Mouse (Mus musculus) forebrain, embryonic 16.5 days (tissue): ENCODE measurements at regions not wholly inside any gene's neighbourhood (a gene's known extent, or its start where the extent isn't known, plus 50 kb on each side); places are given as distances from the start of the nearest gene placed in this dataset.

Source experiments
- ATAC-seq: fragments of 200-750 bp; cut with Nextera tagmentation; 2 replicates; pipeline ENCODE4 v1.8.0; 2017; ENCODE audit warnings: mild to moderate bottlenecking, moderate library complexity
- H3K27ac ChIP-seq: fragments of 300-500 bp; sonication (generic); 2 replicates; pipeline ENCODE4 v1.5.1; 2014; ENCODE audit warnings: low read length, control low read depth
- H3K27me3 ChIP-seq: fragments of 300-500 bp; sonication (generic); replicated peaks from 2 replicates; pipeline ENCODE4 v1.6.1; 2014; ENCODE audit warnings: low read length; ENCODE audit not compliant: control insufficient read depth, insufficient read depth
- H3K36me3 ChIP-seq: fragments of 300-500 bp; sonication (generic); 2 replicates; pipeline ENCODE4 v1.6.1; 2014; ENCODE audit not compliant: control insufficient read depth, insufficient read depth
- H3K4me1 ChIP-seq: fragments of 300-500 bp; sonication (generic); replicated peaks from 2 replicates; pipeline ENCODE4 v1.6.1; 2014; ENCODE audit warnings: low read length; ENCODE audit not compliant: control insufficient read depth, insufficient read depth
- H3K4me2 ChIP-seq: fragments of 300-500 bp; sonication (generic); 2 replicates; pipeline ENCODE4 v1.6.1; 2014; ENCODE audit warnings: mild to moderate bottlenecking, low read length, control low read depth
- H3K4me3 ChIP-seq: fragments of 300-500 bp; sonication (generic); replicated peaks from 2 replicates; pipeline ENCODE4 v1.5.1; 2014; ENCODE audit warnings: mild to moderate bottlenecking, low read length, control low read depth
- H3K9ac ChIP-seq: fragments of 300-500 bp; sonication (generic); replicated peaks from 2 replicates; pipeline ENCODE4 v1.6.1; 2014; ENCODE audit warnings: low read depth, low read length, control low read depth
- H3K9me3 ChIP-seq: fragments of 300-500 bp; sonication (generic); 2 replicates; pipeline ENCODE4 v1.6.1; 2016; ENCODE audit warnings: low read length; ENCODE audit not compliant: control insufficient read depth
- WGBS: fragments of 180-500 bp; shearing (Covaris S2); extraction: QIAGEN DNeasy Blood & Tissue Kit; methylation state at CpG from one replicate; pipeline ENCODE4 v1.1.7; 2014; 5-methylcytosine and 5-hydroxymethylcytosine counted together

- Histone ChIP-seq H3K9me3 (no peaks in the 10 kb centered on the region), H3K36me3 (no peaks in the 10 kb centered on the region), H3K27ac (no peak overlapping the region), H3K27me3 (no peaks in the 10 kb centered on the region), H3K4me2 (no peak overlapping the region), H3K4me1 (no peaks in the 10 kb centered on the region), H3K9ac (no peak overlapping the region), H3K4me3 (no peak overlapping the region)
- no peak for ATAC-seq
- WGBS, result 71% methylated on average over 13 of the region's 13 CpGs
Measured at GRCm38 (mm10) chr13:44513378-44514285, 215.6 kb upstream of the Jarid2 start.

DNA sequence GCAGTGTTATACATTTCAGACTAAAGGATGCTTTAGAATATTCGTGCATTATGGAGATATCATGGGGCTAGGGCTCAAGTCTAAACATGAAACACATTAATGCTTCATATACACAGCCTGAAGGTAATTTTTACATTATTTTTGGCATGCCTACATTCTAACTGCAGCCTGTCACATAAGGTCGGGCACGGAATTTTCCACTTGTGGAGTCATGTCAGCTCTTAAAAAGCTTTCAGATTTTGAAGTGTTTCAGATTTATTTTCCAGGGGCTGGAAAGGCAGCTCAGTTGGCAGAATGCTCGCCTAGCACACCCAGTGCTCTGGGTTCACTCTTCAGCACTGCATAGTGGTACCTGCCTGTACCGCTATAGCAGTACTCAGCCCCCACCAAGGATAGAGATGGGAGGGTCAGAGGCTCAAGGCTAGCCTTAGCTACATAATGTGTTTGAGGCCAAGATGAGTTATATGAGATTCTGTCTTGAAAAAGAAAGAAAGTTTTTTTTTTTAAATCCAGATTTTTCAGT is 214.6 kb upstream of the Jarid2 start:
- no peak overlapping the region for H3K4me3 ChIP-seq

DNA sequence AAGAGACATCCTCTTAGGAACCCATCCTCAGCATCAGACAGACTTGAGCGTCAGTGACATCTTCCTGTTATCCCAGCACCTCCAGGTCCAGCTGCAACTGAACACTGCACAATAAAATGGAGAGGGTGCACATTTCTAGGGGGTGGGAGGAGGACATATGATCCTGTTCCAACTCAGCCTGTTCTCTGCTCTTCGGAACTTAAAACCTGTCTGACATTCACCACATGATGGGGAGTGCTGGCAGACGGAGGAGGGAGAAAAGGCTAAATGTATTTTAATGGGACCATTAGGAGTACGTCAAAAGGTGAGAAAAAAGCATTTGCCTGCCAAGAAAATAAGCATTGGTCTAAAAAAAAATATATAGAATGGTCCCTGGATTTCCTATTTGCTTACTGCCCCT is 212.4 kb upstream of the Jarid2 start:
- no peak for ATAC-seq
- Histone ChIP-seq H3K4me1 (no peaks in the 10 kb centered on the region), H3K9ac (no peak overlapping the region), H3K27ac (no peak overlapping the region), H3K9me3 (no peaks in the 10 kb centered on the region), H3K27me3 (no peaks in the 10 kb centered on the region), H3K4me2 (no peak overlapping the region), H3K4me3 (no peak overlapping the region), H3K36me3 (no peaks in the 10 kb centered on the region)
- WGBS, result 53% methylated on average over 4 of the region's 4 CpGs

More for the DNA sequence above, 214.6 kb upstream of the Jarid2 start:
- Histone ChIP-seq H3K9me3 (no peaks in the 10 kb centered on the region), H3K9ac (no peak overlapping the region), H3K27me3 (no peaks in the 10 kb centered on the region), H3K27ac (no peak overlapping the region), H3K36me3 (no peaks in the 10 kb centered on the region), H3K4me1 (no peaks in the 10 kb centered on the region), H3K4me2 (no peak overlapping the region)
- WGBS, result 92% methylated on average over 5 of the region's 5 CpGs
- ATAC-seq, result no peak

DNA sequence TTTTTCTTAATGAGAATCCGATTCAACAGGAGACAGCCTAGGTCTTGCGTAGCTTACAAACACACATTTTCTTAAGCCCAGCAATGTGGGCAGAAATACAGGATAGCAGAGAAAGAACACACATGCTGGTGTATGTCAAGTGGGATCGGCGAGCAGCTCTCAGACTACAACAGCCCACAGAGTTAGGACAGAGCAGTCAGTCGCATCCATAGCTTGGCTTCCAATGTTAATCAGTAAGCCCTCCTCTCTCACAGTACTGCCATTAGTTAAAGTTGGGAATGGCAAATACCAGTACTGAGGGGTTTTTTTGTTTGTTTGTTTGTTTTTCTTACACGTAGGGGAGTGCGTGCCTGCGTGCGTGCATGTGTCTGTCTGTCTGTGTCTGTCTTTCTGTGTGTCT is 212.0 kb upstream of the Jarid2 start:
- no peak overlapping the region for H3K27ac ChIP-seq
- H3K4me3 ChIP-seq, result no peak overlapping the region
- no peaks in the 10 kb centered on the region for H3K4me1 ChIP-seq
- WGBS, result 80% methylated on average over 9 of the region's 9 CpGs
- no peaks in the 10 kb centered on the region for H3K36me3 ChIP-seq
- no peak overlapping the region for H3K9ac ChIP-seq
- H3K27me3 ChIP-seq, result no peaks in the 10 kb centered on the region
- ATAC-seq, result no peak
- no peak overlapping the region for H3K4me2 ChIP-seq
- no peaks in the 10 kb centered on the region for H3K9me3 ChIP-seq

- no peak for ATAC-seq
- no peak overlapping the region for H3K4me3 ChIP-seq
- no peak overlapping the region for H3K4me2 ChIP-seq
- WGBS, result 94% methylated on average over 4 of the region's 4 CpGs
- no peak overlapping the region for H3K27ac ChIP-seq
- no peaks in the 10 kb centered on the region for H3K27me3 ChIP-seq
- H3K36me3 ChIP-seq, result no peaks in the 10 kb centered on the region
- H3K4me1 ChIP-seq, result no peaks in the 10 kb centered on the region
- no peaks in the 10 kb centered on the region for H3K9me3 ChIP-seq
- no peak overlapping the region for H3K9ac ChIP-seq
Measured at GRCm38 (mm10) chr13:44518215-44518614, 211.1 kb upstream of the Jarid2 start.

DNA sequence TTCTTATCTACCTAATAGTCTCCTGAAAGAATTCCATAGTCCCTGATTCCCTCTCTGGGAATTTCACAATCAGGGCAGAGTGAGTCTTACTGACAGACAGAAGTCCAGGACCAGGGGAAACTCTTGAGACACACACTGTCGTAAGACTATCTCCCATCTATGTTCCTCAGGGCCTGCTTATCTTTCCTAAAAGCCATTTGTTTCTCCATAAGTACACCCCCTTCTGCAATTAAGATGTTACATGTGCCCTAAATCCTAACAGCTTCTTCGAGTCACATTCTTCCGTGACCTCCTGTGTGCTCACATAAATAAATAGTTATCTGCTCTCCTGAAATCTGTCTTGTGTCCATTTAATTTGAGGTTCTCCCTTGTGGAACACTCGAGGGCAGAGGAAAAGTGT is 205.8 kb upstream of the Jarid2 start:
- no peak overlapping the region for H3K27ac ChIP-seq
- H3K4me3 ChIP-seq, result no peak overlapping the region
- no peaks in the 10 kb centered on the region for H3K4me1 ChIP-seq
- ATAC-seq, result no peak
- 87% methylated on average over 4 of the region's 4 CpGs for WGBS
- H3K9ac ChIP-seq, result no peak overlapping the region
- no peak overlapping the region for H3K4me2 ChIP-seq
- no peaks in the 10 kb centered on the region for H3K27me3 ChIP-seq
- H3K36me3 ChIP-seq, result no peaks in the 10 kb centered on the region
- no peaks in the 10 kb centered on the region for H3K9me3 ChIP-seq

DNA sequence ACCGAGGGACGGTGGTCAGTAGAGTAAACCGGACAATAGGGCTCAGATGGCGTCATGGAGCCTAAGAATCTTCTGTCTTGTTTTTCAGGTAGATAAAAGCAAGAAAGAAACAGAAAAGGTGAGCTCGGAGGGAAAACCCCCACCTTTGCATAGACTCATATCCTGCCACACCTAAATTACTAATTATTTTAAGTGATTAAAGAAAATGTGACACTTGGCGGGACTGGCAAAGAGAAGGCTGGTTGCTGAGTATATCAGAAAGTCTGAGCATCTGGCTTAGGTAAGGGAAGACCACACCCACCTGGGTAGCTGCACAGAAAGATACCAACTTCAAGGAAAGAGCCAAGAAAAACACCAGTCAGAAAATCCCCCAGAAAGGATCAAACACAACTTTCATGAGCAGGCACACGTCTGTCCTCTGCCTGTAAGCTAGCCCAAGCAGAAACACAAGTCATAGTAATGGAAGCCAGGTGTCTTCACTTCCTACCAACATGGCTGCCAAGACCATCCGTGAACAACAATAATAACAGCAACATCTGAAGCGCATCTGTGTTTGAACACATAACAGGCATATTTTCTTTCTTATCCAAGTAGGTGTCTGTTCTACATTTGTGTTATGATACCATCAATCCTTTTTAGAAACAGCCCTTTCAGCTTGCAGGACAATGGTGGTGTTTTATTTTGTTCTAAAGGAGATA is 198.3 kb upstream of the Jarid2 start:
- no peak overlapping the region for H3K9ac ChIP-seq
- no peaks in the 10 kb centered on the region for H3K4me1 ChIP-seq
- 91% methylated on average over 9 of the region's 9 CpGs for WGBS
- ATAC-seq, result no peak
- no peak overlapping the region for H3K4me2 ChIP-seq
- no peaks in the 10 kb centered on the region for H3K36me3 ChIP-seq
- H3K27ac ChIP-seq, result no peak overlapping the region
- H3K27me3 ChIP-seq, result no peaks in the 10 kb centered on the region
- no peaks in the 10 kb centered on the region for H3K9me3 ChIP-seq
- H3K4me3 ChIP-seq, result no peak overlapping the region

- Histone ChIP-seq H3K27me3 (no peaks in the 10 kb centered on the region), H3K36me3 (no peaks in the 10 kb centered on the region), H3K4me2 (no peak overlapping the region), H3K9ac (no peak overlapping the region), H3K4me1 (no peaks in the 10 kb centered on the region), H3K27ac (no peak overlapping the region), H3K9me3 (no peaks in the 10 kb centered on the region), H3K4me3 (no peak overlapping the region)
- 92% methylated on average over 11 of the region's 11 CpGs for WGBS
- no peak for ATAC-seq
Measured at GRCm38 (mm10) chr13:44532631-44533180, 196.6 kb upstream of the Jarid2 start.

DNA sequence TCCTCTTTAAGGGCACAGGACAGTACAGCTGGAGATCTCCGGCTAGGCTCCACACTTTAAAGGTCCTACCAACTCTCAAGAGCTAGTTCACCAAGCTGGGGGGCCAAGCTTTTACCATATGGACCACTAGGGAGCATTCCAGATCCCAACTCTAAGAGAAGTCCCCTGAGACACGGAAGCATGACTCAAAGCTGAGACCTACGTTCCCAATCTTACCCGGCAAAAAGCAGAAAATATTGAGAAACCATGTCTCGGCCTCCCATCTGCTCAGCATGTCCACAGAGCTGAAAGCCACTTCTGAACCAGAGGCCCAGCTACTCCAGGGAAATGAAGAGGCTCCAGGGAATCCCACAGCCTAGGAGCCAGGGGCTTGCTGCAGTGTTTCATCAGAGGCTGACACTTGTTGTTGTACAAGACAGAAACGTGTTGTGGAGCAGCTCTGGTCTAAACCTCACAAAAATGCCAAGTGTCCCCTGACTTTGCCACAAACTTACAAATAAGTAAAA is 194.6 kb upstream of the Jarid2 start:
- WGBS, result 91% methylated on average over 6 of the region's 6 CpGs
- H3K4me3 ChIP-seq, result no peak overlapping the region
- no peaks in the 10 kb centered on the region for H3K4me1 ChIP-seq
- no peak for ATAC-seq
- no peaks in the 10 kb centered on the region for H3K9me3 ChIP-seq
- no peak overlapping the region for H3K27ac ChIP-seq
- no peaks in the 10 kb centered on the region for H3K36me3 ChIP-seq
- H3K27me3 ChIP-seq, result no peaks in the 10 kb centered on the region
- H3K4me2 ChIP-seq, result no peak overlapping the region
- H3K9ac ChIP-seq, result no peak overlapping the region
